Mouse (Mus musculus) heart, embryonic 10.5 days (tissue): Measurements from ENCODE around the gene Pip5k1a. TPM values are rescaled to one million over a fixed set of nuclear protein-coding genes. Genes with fewer than 3 reads are reported as not detected.
"Not testable (repeated sequence)": the region's sequence is repeated elsewhere in the genome, so short reads cannot be mapped to it uniquely, and the experiment has no call there.

Experiments
- DNase-seq: peaks from one replicate; pipeline ENCODE4 v3.0.0-alpha.2; 2017; ENCODE audit warnings: low spot score
- H3K27ac ChIP-seq: fragments of 300-500 bp; sonication (generic); 2 replicates; pipeline ENCODE4 v1.5.1; 2016; ENCODE audit warnings: mild to moderate bottlenecking
- H3K27me3 ChIP-seq: fragments of 300-500 bp; sonication (generic); 2 replicates; pipeline ENCODE4 v1.6.1; 2016; ENCODE audit warnings: mild to moderate bottlenecking; ENCODE audit not compliant: poor library complexity, insufficient read depth, severe bottlenecking
- H3K36me3 ChIP-seq: fragments of 300-500 bp; sonication (generic); 2 replicates; pipeline ENCODE4 v1.6.1; 2016; ENCODE audit warnings: mild to moderate bottlenecking, moderate library complexity
- H3K4me1 ChIP-seq: fragments of 300-500 bp; sonication (generic); 2 replicates; pipeline ENCODE4 v1.6.1; 2016; ENCODE audit warnings: mild to moderate bottlenecking
- H3K4me3 ChIP-seq: fragments of 300-500 bp; sonication (generic); 2 replicates; pipeline ENCODE4 v1.5.1; 2016; ENCODE audit warnings: mild to moderate bottlenecking, moderate library complexity
- H3K9me3 ChIP-seq: fragments of 300-500 bp; sonication (generic); 2 replicates; pipeline ENCODE4 v1.6.1; 2016; ENCODE audit warnings: mild to moderate bottlenecking, moderate library complexity
- WGBS: fragments of 180-500 bp; shearing (Covaris S2); methylation state at CpG from one replicate; pipeline ENCODE4 v1.1.7; 2016; 5-methylcytosine and 5-hydroxymethylcytosine counted together
- polyA plus RNA-seq: library from polyadenylated mRNA; unstranded; fragments of >200 nt; fragmentation: Nextera tagmentation; extraction: Ambion mirVana; gene quantifications from 2 replicates; pipeline ENCODE4 v1.2.1, GENCODE M21; 2016

Gene Pip5k1a
- polyA plus RNA-seq, 1 experiment from 2014 or later: 18.8 TPM

GRCm38 (mm10) chr3:95053701-95054100, 53.0 kb downstream of the Pip5k1a start:
- no peak overlapping the region for H3K27ac ChIP-seq

GRCm38 (mm10) chr3:95052959-95053358, 53.8 kb downstream of the Pip5k1a start:
- peaks cover 22% of the 10 kb centered on the region; the same call in 1 of the 2 replicates for H3K4me1 ChIP-seq
- no peak overlapping the region for H3K4me3 ChIP-seq
- WGBS: 50% methylated on average over 1 of the region's 1 CpGs
- peaks cover 9% of the 10 kb centered on the region for H3K36me3 ChIP-seq
- no peaks in the 10 kb centered on the region for H3K9me3 ChIP-seq
- H3K27ac ChIP-seq: no peak overlapping the region
- no peaks in the 10 kb centered on the region for H3K27me3 ChIP-seq
- no peak for DNase-seq

More at GRCm38 (mm10) chr3:95053701-95054100, 53.0 kb downstream of the Pip5k1a start:
- H3K27me3 ChIP-seq: no peaks in the 10 kb centered on the region
- peak; percentile 82 for DNase-seq
- WGBS: 36% methylated on average over 3 of the region's 3 CpGs
- H3K9me3 ChIP-seq: no peaks in the 10 kb centered on the region
- peaks cover 18% of the 10 kb centered on the region; the same call in 1 of the 2 replicates for H3K4me1 ChIP-seq
- peaks cover 16% of the 10 kb centered on the region for H3K36me3 ChIP-seq
- no peak overlapping the region for H3K4me3 ChIP-seq

GRCm38 (mm10) chr3:95047914-95048313, 58.8 kb downstream of the Pip5k1a start:
- H3K27me3 ChIP-seq: no peaks in the 10 kb centered on the region
- no peaks in the 10 kb centered on the region for H3K36me3 ChIP-seq
- H3K27ac ChIP-seq: no peak overlapping the region
- no peak for DNase-seq
- no peak overlapping the region; the same call in 1 of the 2 replicates for H3K4me3 ChIP-seq
- WGBS: 66% methylated on average over 3 of the region's 3 CpGs
- H3K4me1 ChIP-seq: 0 out of 2 replicates have a peak, but pooled peaks cover 7% of the 10 kb centered on the region
- no peaks in the 10 kb centered on the region for H3K9me3 ChIP-seq

GRCm38 (mm10) chr3:95046462-95047057, 60.2 kb downstream of the Pip5k1a start:
- no peaks in the 10 kb centered on the region for H3K36me3 ChIP-seq
- DNase-seq: no peak
- 77% methylated on average over 11 of the region's 11 CpGs for WGBS
- H3K27ac ChIP-seq: no peak overlapping the region
- no peaks in the 10 kb centered on the region for H3K27me3 ChIP-seq
- peaks cover 14% of the 10 kb centered on the region; the same call in 1 of the 2 replicates for H3K4me1 ChIP-seq
- H3K4me3 ChIP-seq: no peak overlapping the region
- no peaks in the 10 kb centered on the region for H3K9me3 ChIP-seq

- DNase-seq: no peak
- Histone ChIP-seq H3K4me1 (peaks cover 16% of the 10 kb centered on the region; the same call in 1 of the 2 replicates), H3K27me3 (no peaks in the 10 kb centered on the region), H3K4me3 (no peak overlapping the region), H3K27ac (no peak overlapping the region), H3K36me3 (peaks cover 16% of the 10 kb centered on the region), H3K9me3 (no peaks in the 10 kb centered on the region)
- WGBS: 72% methylated on average over 6 of the region's 6 CpGs
Measured at GRCm38 (mm10) chr3:95043251-95043650, 63.5 kb downstream of the Pip5k1a start.

GRCm38 (mm10) chr3:95042838-95043229, 63.9 kb downstream of the Pip5k1a start:
- no peaks in the 10 kb centered on the region for H3K9me3 ChIP-seq
- H3K36me3 ChIP-seq: peaks cover 20% of the 10 kb centered on the region
- H3K4me3 ChIP-seq: peak overlapping the region; percentile 77
- 29% methylated on average over 7 of the region's 7 CpGs for WGBS
- H3K4me1 ChIP-seq: peaks cover 13% of the 10 kb centered on the region; the same call in 1 of the 2 replicates
- peak overlapping the region; percentile 86 for H3K27ac ChIP-seq
- H3K27me3 ChIP-seq: no peaks in the 10 kb centered on the region
- DNase-seq: no peak

- Histone ChIP-seq H3K27me3 (no peaks in the 10 kb centered on the region), H3K4me1 (peaks cover 11% of the 10 kb centered on the region; the same call in 1 of the 2 replicates), H3K36me3 (peaks cover 25% of the 10 kb centered on the region), H3K9me3 (no peaks in the 10 kb centered on the region), H3K27ac (peak within 1 kb of the TSS; percentile 86), H3K4me3 (peak within 1 kb of the TSS; percentile 77)
- peak; percentile 100 for DNase-seq
- WGBS: under 1% methylated on average over 36 of the region's 36 CpGs
Measured at GRCm38 (mm10) chr3:95042166-95042837, 64.4 kb downstream of the Pip5k1a start, which contains the start of gene Psmd4. Gene Psmd4 (minus strand): TSS chr3:95042614.

GRCm38 (mm10) chr3:95041625-95042024, 65.1 kb downstream of the Pip5k1a start:
- peak overlapping the region; percentile 86; the same call in 1 of the 2 replicates for H3K27ac ChIP-seq
- 14% methylated on average over 3 of the region's 3 CpGs for WGBS
- H3K36me3 ChIP-seq: peaks cover 30% of the 10 kb centered on the region
- H3K27me3 ChIP-seq: no peaks in the 10 kb centered on the region
- H3K4me1 ChIP-seq: peaks cover 11% of the 10 kb centered on the region; the same call in 1 of the 2 replicates
- H3K9me3 ChIP-seq: no peaks in the 10 kb centered on the region
- no peak for DNase-seq
- H3K4me3 ChIP-seq: peak overlapping the region; percentile 77

- DNase-seq: no peak
- H3K36me3 ChIP-seq: peaks cover 56% of the 10 kb centered on the region
- peaks cover 22% of the 10 kb centered on the region for H3K4me1 ChIP-seq
- no peak overlapping the region for H3K4me3 ChIP-seq
- no peak overlapping the region for H3K27ac ChIP-seq
- no peaks in the 10 kb centered on the region for H3K27me3 ChIP-seq
- 82% methylated on average over 3 of the region's 3 CpGs for WGBS
- H3K9me3 ChIP-seq: no peaks in the 10 kb centered on the region
Measured at GRCm38 (mm10) chr3:95029953-95030352, 76.8 kb downstream of the Pip5k1a start.

GRCm38 (mm10) chr3:95029291-95029827, 77.4 kb downstream of the Pip5k1a start:
- not testable (repeated sequence) for H3K27ac ChIP-seq, H3K9me3 ChIP-seq, H3K27me3 ChIP-seq, DNase-seq, H3K4me3 ChIP-seq
- peaks cover 28% of the 10 kb centered on the region for H3K4me1 ChIP-seq
- 77% methylated on average over 3 of the region's 3 CpGs for WGBS
- H3K36me3 ChIP-seq: peaks cover 50% of the 10 kb centered on the region

- WGBS: 85% methylated on average over 3 of the region's 3 CpGs
- Histone ChIP-seq H3K9me3 (no peaks in the 10 kb centered on the region), H3K36me3 (peaks cover 43% of the 10 kb centered on the region), H3K4me3 (no peak overlapping the region), H3K27ac (no peak overlapping the region), H3K4me1 (peaks cover 31% of the 10 kb centered on the region), H3K27me3 (no peaks in the 10 kb centered on the region)
- no peak for DNase-seq
Measured at GRCm38 (mm10) chr3:95028603-95029002, 78.1 kb downstream of the Pip5k1a start.

GRCm38 (mm10) chr3:95027701-95028100, 79.0 kb downstream of the Pip5k1a start:
- Histone ChIP-seq H3K4me3 (no peak overlapping the region), H3K9me3 (no peaks in the 10 kb centered on the region), H3K4me1 (peaks cover 31% of the 10 kb centered on the region), H3K27ac (no peak overlapping the region), H3K36me3 (peaks cover 34% of the 10 kb centered on the region), H3K27me3 (no peaks in the 10 kb centered on the region)
- DNase-seq: no peak
- 49% methylated on average over 5 of the region's 5 CpGs for WGBS

- Histone ChIP-seq H3K9me3 (no peaks in the 10 kb centered on the region), H3K4me3 (no peak overlapping the region), H3K27me3 (no peaks in the 10 kb centered on the region), H3K36me3 (peaks cover 29% of the 10 kb centered on the region), H3K27ac (no peak overlapping the region), H3K4me1 (peaks cover 31% of the 10 kb centered on the region)
- WGBS: 61% methylated on average over 5 of the region's 5 CpGs
- no peak for DNase-seq
Measured at GRCm38 (mm10) chr3:95027057-95027645, 79.6 kb downstream of the Pip5k1a start.
